Mouse (Mus musculus) lung, adult 2 months (tissue): ENCODE results near the gene Gm3045.

ENCODE experiments used
- CTCF ChIP-seq: fragments of 200-500 bp; IDR thresholded peaks from 2 replicates; pipeline ENCODE4 v1.5.1; 2011; ENCODE audit warnings: mild to moderate bottlenecking, low read length, control low read depth; ENCODE audit not compliant: insufficient read depth
- POLR2A ChIP-seq: fragments of 200-500 bp; IDR thresholded peaks from 2 replicates; pipeline ENCODE4 v1.6.1; 2011; ENCODE audit warnings: low read depth, mild to moderate bottlenecking, control low read depth, low read length, borderline replicate concordance; ENCODE audit errors: extremely low read depth

GRCm38 (mm10) chr13:56425931-56426330, 463 bp upstream of the Gm3045 start:
- TF ChIP-seq POLR2A: no peak
- no peak for TF ChIP-seq CTCF
